Mouse (Mus musculus) lung, adult 2 months (tissue): ENCODE data around the gene Klhl30. TPM values are rescaled to one million over a fixed set of nuclear protein-coding genes. Genes with fewer than 3 reads are reported as not detected.

Experiments used
- DNase-seq: peaks from one replicate; pipeline ENCODE4 v3.0.0; 2022
- H3K4me1 ChIP-seq: fragments of 200-500 bp; 2 replicates; pipeline ENCODE4 v1.6.1; 2011; ENCODE audit warnings: low read length; ENCODE audit not compliant: control insufficient read depth, insufficient read depth
- H3K4me3 ChIP-seq: fragments of 200-500 bp; replicated peaks from 2 replicates; pipeline ENCODE3; 2011; ENCODE audit warnings: low read depth, mild to moderate bottlenecking, control low read depth, low read length; ENCODE audit errors: extremely low read depth
- CTCF ChIP-seq: fragments of 200-500 bp; IDR thresholded peaks from 2 replicates; pipeline ENCODE4 v1.5.1; 2011; ENCODE audit warnings: mild to moderate bottlenecking, low read length, control low read depth; ENCODE audit not compliant: insufficient read depth
- POLR2A ChIP-seq: fragments of 200-500 bp; IDR thresholded peaks from 2 replicates; pipeline ENCODE4 v1.6.1; 2011; ENCODE audit warnings: low read depth, mild to moderate bottlenecking, control low read depth, low read length, borderline replicate concordance; ENCODE audit errors: extremely low read depth
- WGBS: fragments of 180-500 bp; shearing (Covaris S2); methylation state at CpG from one replicate; pipeline ENCODE4 v1.1.7; 2018; 5-methylcytosine and 5-hydroxymethylcytosine counted together
- polyA plus RNA-seq: library from polyadenylated mRNA; depleted of rRNA; stranded (reverse); fragments of >200 nt; gene quantifications from 2 replicates; pipeline ENCODE4 v1.2.3, GENCODE M21; 2012

The Klhl30 gene
- polyA plus RNA-seq, 1 experiment, result 4.6 TPM

DNA sequence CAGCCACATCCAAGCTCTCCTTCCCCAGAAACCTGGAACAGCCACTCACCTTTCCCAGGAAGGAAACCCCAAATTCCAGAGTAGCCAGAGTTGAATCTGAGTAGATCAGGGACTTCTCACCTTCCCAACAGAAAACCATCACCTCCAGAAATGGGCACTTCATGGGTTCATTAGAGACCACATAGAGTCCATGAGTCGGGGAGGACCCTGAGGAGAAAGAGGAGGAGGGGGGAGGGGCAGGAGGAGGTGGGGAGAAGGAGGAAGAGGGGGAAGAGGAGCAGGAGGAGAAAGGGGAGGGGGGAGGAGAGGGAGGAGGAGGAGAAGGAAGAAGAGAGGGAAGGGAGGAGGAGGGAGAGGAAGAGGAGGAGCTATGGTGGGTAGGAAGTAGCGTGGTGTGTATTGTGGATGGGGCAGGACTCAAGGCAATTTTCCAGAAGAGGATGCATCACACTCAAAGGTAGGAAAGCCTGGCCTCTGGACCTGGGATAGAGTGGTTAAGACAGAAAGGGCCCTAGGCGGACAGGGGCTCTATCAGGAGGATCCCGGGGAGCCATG is 25.3 kb upstream of the Klhl30 start:
- DNase-seq, result no peak
- TF ChIP-seq POLR2A (no peak), CTCF (no peak)
- 54% methylated on average over 4 of the region's 4 CpGs for WGBS
- no peaks in the 10 kb centered on the region for H3K4me1 ChIP-seq
- H3K4me3 ChIP-seq, result no peak overlapping the region

DNA sequence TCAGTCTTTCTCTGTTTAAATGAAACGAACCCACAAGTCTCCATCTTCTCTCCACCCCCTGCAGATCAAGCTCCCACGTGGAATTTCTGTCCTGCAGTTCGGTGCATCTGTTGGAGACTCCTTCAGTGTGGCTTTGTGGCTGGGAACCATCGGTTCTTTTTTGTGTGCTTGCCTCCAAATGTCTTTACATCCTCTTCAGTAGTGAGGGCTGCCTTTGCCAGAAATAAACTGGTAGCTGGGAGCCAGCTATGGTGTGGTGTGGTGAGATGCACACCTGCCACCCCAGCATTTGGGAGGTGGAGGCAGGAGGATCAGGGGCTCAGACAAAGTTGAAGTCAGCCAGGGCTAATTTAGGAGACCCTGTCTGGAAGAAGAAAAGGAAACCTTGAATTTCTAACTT is 18.7 kb upstream of the Klhl30 start:
- Histone ChIP-seq H3K4me1 (no peaks in the 10 kb centered on the region), H3K4me3 (no peak overlapping the region)
- DNase-seq, result no peak
- 46% methylated on average over 4 of the region's 4 CpGs for WGBS
- TF ChIP-seq POLR2A (no peak), CTCF (no peak)

DNA sequence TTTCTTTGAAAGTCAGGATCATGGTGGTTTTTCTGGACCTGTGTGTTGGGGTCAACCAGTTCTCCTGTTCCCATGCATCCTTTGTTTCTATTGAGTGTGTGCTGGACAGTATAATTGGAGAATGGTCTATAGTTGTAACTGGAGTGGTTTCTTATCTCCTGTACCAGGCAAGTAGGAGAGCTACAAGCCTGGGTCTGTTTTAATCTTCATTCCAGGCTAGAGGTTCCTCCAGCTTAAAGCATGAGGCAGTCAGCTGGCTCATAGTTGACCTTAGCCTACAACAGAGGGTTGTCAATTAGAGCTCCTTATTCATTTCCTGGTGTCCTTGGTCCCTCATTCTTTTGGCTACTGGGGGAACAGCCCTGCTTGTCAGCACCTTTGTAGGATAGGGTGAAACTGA is 17.2 kb upstream of the Klhl30 start:
- no peaks in the 10 kb centered on the region for H3K4me1 ChIP-seq
- H3K4me3 ChIP-seq, result no peak overlapping the region
- TF ChIP-seq CTCF, result no peak
- no peak for TF ChIP-seq POLR2A
- DNase-seq, result no peak

DNA sequence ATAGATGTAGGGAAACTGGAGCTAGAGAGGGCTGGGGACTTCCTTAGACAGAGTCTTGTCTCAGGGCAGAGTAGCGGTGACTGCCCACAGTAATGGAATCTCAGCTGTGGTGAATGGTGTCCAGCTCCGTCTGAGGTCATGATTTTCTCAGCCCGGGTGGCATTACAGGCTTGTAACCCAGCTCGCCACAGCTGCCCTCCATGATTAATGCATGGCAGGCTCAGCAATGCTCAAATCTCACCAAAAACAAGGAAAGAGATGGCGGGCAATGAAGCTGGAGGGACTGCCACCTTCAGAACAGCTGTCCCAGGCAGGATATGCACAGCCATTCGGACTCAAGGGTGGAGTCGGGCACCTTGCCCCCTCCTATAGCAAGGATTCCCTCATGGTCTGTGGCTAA is 13.5 kb upstream of the Klhl30 start:
- no peaks in the 10 kb centered on the region for H3K4me1 ChIP-seq
- no peak overlapping the region for H3K4me3 ChIP-seq
- WGBS, result 87% methylated on average over 7 of the region's 7 CpGs
- DNase-seq, result no peak
- TF ChIP-seq CTCF (no peak), POLR2A (no peak)

DNA sequence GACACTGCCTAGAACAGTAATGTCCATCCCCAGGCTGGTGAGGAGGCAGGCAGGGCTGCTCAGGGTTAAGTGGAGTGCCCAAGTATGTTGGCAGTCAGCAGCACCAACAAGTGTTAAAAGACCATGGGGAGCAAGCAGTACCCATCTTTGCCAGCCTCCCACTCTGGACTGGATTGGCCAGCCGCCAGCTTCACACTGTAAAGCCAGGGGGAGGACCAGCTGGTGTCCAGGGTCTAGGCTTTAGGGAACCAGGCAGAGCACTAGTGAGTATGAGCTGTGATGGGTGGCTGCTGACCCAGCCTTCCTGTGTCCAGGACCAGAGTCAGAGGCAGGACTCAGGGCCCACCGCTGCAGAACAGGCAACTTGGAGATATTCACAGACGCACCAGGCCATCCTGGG is 6.8 kb upstream of the Klhl30 start:
- no peak for DNase-seq
- no peak for TF ChIP-seq POLR2A
- TF ChIP-seq CTCF, result no peak
- Histone ChIP-seq H3K4me3 (no peak overlapping the region), H3K4me1 (no peaks in the 10 kb centered on the region)
- WGBS, result 73% methylated on average over 3 of the region's 3 CpGs

DNA sequence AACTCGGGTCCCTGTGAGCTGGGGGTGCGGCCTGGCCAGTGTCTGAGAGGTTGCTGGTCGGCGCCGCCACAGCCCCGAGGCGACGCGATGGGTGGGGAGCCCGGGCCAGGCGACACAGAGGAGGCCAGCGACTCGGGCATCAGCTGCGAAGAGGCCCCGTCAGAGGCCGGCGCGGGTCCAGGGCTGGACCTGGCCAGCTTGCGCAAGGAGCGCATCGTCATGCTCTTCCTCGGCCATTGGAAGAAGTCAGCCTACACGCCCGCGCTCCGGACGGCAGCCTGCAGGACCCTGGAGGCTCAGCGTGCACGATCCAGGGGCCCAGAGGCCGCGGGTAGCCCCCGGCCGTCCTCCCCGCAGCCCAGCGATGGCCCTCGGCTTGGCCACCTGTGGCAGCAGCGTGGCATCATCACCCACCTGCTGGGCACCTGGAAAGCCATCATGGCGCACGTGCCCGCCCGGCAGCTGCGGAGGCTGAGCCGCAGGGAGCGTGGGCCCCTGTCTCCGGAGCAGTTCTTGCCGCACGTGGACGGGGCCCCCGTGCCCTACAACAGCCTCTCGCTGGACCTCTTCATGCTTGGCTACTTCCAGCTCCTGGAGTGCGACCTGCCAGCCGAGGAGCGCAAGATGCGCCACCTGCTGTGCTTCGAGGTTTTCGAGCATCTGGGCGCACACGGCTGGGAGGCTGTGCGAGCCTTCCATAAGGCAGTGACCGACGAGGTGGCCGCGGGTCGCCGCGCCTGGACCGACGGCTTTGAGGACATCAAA is 5.7 kb upstream of the Klhl30 start:
- H3K4me1 ChIP-seq, result no peaks in the 10 kb centered on the region
- TF ChIP-seq POLR2A, result no peak
- TF ChIP-seq CTCF, result no peak
- 4% methylated on average over 68 of the region's 68 CpGs for WGBS
- no peak for DNase-seq
- H3K4me3 ChIP-seq, result no peak overlapping the region

DNA sequence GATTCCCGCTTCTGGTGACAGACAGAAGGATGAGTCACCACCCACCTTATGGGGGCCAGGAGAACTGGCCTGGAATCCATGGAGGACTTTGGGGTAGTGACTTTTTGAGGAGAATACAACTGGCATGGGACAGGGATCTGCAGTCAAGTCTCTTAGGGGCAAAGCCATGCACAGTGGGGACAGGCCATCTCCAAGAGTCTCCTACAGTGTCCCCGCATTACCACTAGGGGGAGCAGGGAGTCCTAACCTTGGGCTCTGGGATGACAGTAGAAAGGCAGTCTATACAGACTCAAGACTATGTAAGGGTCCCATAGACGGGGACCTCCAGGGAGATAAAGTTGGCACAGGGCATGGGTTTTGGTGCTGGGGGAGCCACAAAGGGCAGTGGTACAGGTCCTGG is 3.9 kb upstream of the Klhl30 start:
- no peaks in the 10 kb centered on the region for H3K4me1 ChIP-seq
- peak; percentile 93 for TF ChIP-seq CTCF
- no peak for TF ChIP-seq POLR2A
- H3K4me3 ChIP-seq, result no peak overlapping the region
- peak; percentile 47 for DNase-seq
- WGBS, result 34% methylated on average over 3 of the region's 3 CpGs

DNA sequence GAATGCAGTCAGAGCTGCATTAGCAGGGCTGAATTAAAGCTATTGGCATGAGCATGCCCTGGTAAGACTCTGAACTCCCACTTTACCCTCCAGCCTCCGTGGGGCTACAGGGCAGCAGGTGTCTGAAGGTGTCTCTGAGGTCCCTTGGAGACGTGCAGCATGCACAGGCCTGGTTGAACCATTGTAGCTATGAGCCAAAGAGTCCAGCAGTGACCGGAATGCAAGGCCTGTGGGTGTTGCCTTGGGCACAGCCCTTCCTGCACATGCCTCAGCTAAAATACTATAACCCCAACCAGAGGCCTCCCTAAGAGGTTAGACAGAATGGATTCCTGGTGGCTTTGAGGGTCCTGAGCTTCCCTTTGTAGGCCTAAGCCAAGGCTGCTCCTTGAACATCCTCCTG is 433 bp downstream of the Klhl30 start:
- no peak overlapping the region for H3K4me3 ChIP-seq
- 66% methylated on average over 3 of the region's 3 CpGs for WGBS
- DNase-seq, result no peak
- no peaks in the 10 kb centered on the region for H3K4me1 ChIP-seq
- no peak for TF ChIP-seq CTCF
- no peak for TF ChIP-seq POLR2A

DNA sequence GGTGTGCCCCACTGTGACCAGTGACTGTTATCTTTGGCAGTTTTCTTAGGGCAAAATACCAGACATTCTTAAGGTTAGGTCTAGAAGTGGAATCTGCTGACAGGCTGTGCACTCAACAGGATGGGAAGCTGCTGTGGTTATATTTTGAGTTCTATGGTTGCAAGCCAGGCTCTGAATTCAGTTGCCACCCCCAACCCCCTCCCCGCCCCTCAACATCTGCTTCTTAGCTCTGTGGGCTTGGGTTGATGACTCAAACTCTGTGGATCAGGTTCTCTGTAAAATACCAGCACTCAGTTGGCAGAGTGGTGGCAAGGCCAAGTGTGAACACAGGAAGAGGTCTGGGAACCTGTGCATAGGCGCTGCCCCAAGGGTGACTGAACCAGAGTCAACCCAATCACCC is 1.5 kb downstream of the Klhl30 start:
- H3K4me1 ChIP-seq, result no peaks in the 10 kb centered on the region
- no peak for DNase-seq
- TF ChIP-seq CTCF, result no peak
- no peak for TF ChIP-seq POLR2A
- WGBS, result 76% methylated on average over 2 of the region's 2 CpGs
- no peak overlapping the region for H3K4me3 ChIP-seq

DNA sequence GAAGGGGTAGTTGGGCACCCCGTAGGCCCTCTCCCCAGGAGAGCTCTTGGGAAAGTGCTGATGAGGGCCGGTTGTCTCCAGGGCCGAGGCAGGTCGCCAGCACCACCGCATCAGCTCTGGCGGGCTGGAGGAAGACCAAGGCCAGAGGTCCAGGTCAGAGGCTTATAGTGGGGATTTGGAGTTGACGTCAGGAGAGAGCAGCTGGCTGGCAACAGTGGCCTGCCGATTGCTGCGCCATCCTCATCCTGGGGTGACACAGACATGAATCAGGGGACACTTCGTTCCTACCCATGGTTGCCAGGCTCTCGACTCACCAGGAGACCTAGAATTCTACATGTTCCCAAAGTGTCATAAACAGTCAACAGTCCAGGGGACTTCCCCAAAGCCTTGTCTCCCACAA is 5.3 kb downstream of the Klhl30 start:
- TF ChIP-seq CTCF, result no peak
- TF ChIP-seq POLR2A, result no peak
- H3K4me1 ChIP-seq, result no peaks in the 10 kb centered on the region
- 63% methylated on average over 11 of the region's 11 CpGs for WGBS
- H3K4me3 ChIP-seq, result no peak overlapping the region
- DNase-seq, result no peak
